Mouse (Mus musculus) NIH3T3 (cell line): ENCODE results near the gene Olfr1315-ps1.

Source experiments
- DNase-seq: peaks from one replicate; pipeline ENCODE4 v3.0.0-alpha.2; 2012; ENCODE audit warnings: low read depth

Gene Olfr1315-ps1

GRCm38 (mm10) chr2:112115340-112115739 is at the start of gene Olfr1315-ps1:
Olfr1315-ps1 (minus strand) TSS chr2:112115440.
- no peak for DNase-seq

GRCm38 (mm10) chr2:112153898-112154297 is 38.7 kb upstream of the Olfr1315-ps1 start, which contains the start of gene Olfr1318:
Olfr1318 (plus strand) TSS chr2:112154198.
- no peak for DNase-seq

GRCm38 (mm10) chr2:112140029-112140428 is 24.8 kb upstream of the Olfr1315-ps1 start, which contains the start of gene Olfr1317:
Olfr1317 (plus strand) TSS chr2:112140329.
- no peak for DNase-seq

- no peak for DNase-seq
Measured at GRCm38 (mm10) chr2:112134877-112135276, 19.6 kb upstream of the Olfr1315-ps1 start, which contains the start of gene Olfr1316. Olfr1316 (minus strand) TSS chr2:112134977.

GRCm38 (mm10) chr2:112096681-112097080 is 18.6 kb downstream of the Olfr1315-ps1 start, which contains the start of gene Olfr1314:
Olfr1314 (minus strand) TSS chr2:112096781.
- DNase-seq: no peak

- no peak for DNase-seq
Measured at GRCm38 (mm10) chr2:112077743-112078142, 37.5 kb downstream of the Olfr1315-ps1 start, which contains the start of gene Olfr1313. Olfr1313 (minus strand) TSS chr2:112077843.
